Mouse (Mus musculus): Measurements from ENCODE around the gene 2610318N02Rik. TPM values are rescaled to one million over a fixed set of nuclear protein-coding genes. Genes with fewer than 3 reads are reported as not detected.
A peak's percentile ranks its signal among the peaks of the same experiment; 100 is the strongest.

2610318N02Rik gene
- polyA plus RNA-seq, 1 experiment from 2014 or later = 17.5 TPM

- Histone ChIP-seq H3K4me1 (replicated peaks; ENCODE audit: insufficient read depth, low read length) (no peaks in the 10 kb centered on the region), H3K27ac (no peak overlapping the region), H3K4me3 (replicated peaks; ENCODE audit: low read depth, low read length) (no peak overlapping the region), H3K36me3 (ENCODE audit: insufficient read depth, low read length) (peaks cover 4% of the 10 kb centered on the region; the same call in 1 of the 2 replicates), H3K27me3 (ENCODE audit: insufficient read depth, low read length) (no peaks in the 10 kb centered on the region), H3K9me3 (replicated peaks; ENCODE audit: low read length) (no peaks in the 10 kb centered on the region), H3K9ac (ENCODE audit: low read depth, low read length) (no peak overlapping the region), H3K4me2 (ENCODE audit: low read length) (no peak overlapping the region)
- DNase-seq (ENCODE audit: low spot score) (no peak), ATAC-seq (replicated peaks; ENCODE audit: low FRiP score, low read depth) (no peak)
- TF ChIP-seq CTCF (IDR thresholded peaks at IDR 0.05; ENCODE audit: low read depth) = no peak
These were observed 48.1 kb downstream of the 2610318N02Rik start for GRCm38 (mm10) chr16:17076869-17077268.

- H3K4me1 ChIP-seq (replicated peaks; ENCODE audit: insufficient read depth, low read length) = no peaks in the 10 kb centered on the region
- peaks cover 4% of the 10 kb centered on the region; the same call in 1 of the 2 replicates for H3K36me3 ChIP-seq (ENCODE audit: insufficient read depth, low read length)
- H3K4me2 ChIP-seq (ENCODE audit: low read length) = no peak overlapping the region
- H3K4me3 ChIP-seq (replicated peaks; ENCODE audit: low read depth, low read length) = no peak overlapping the region
- no peaks in the 10 kb centered on the region for H3K9me3 ChIP-seq (replicated peaks; ENCODE audit: low read length)
- H3K27me3 ChIP-seq (ENCODE audit: insufficient read depth, low read length) = no peaks in the 10 kb centered on the region
- no peak overlapping the region for H3K27ac ChIP-seq
- peak; percentile 33; the same call in 1 of the 2 replicates for TF ChIP-seq CTCF (IDR thresholded peaks at IDR 0.05; ENCODE audit: low read depth)
- WGBS = 98% methylated on average over 2 of the region's 2 CpGs
- H3K9ac ChIP-seq (ENCODE audit: low read depth, low read length) = no peak overlapping the region
- DNase-seq (ENCODE audit: low spot score) (no peak), ATAC-seq (replicated peaks; ENCODE audit: low FRiP score, low read depth) (no peak)
These were observed 48.7 kb downstream of the 2610318N02Rik start for GRCm38 (mm10) chr16:17076301-17076700.

GRCm38 (mm10) chr16:17073000-17073399 lies 52.0 kb downstream of the 2610318N02Rik start:
- Histone ChIP-seq H3K4me1 (replicated peaks; ENCODE audit: insufficient read depth, low read length) (no peaks in the 10 kb centered on the region), H3K27ac (no peak overlapping the region), H3K4me2 (ENCODE audit: low read length) (no peak overlapping the region), H3K9ac (ENCODE audit: low read depth, low read length) (no peak overlapping the region), H3K4me3 (replicated peaks; ENCODE audit: low read depth, low read length) (no peak overlapping the region), H3K9me3 (replicated peaks; ENCODE audit: low read length) (no peaks in the 10 kb centered on the region), H3K27me3 (ENCODE audit: insufficient read depth, low read length) (no peaks in the 10 kb centered on the region), H3K36me3 (ENCODE audit: insufficient read depth, low read length) (no peaks in the 10 kb centered on the region)
- WGBS = 85% methylated on average over 7 of the region's 7 CpGs
- DNase-seq (ENCODE audit: low spot score) = no peak
- no peak for ATAC-seq (replicated peaks; ENCODE audit: low FRiP score, low read depth)
- no peak for TF ChIP-seq CTCF (IDR thresholded peaks at IDR 0.05; ENCODE audit: low read depth)

GRCm38 (mm10) chr16:17070716-17071115 lies 54.3 kb downstream of the 2610318N02Rik start:
- Histone ChIP-seq H3K4me2 (ENCODE audit: low read length) (peak overlapping the region; percentile 89), H3K27me3 (ENCODE audit: insufficient read depth, low read length) (no peaks in the 10 kb centered on the region), H3K4me3 (replicated peaks; ENCODE audit: low read depth, low read length) (peak overlapping the region; percentile 80), H3K27ac (no peak overlapping the region), H3K9ac (ENCODE audit: low read depth, low read length) (no peak overlapping the region), H3K36me3 (ENCODE audit: insufficient read depth, low read length) (no peaks in the 10 kb centered on the region), H3K4me1 (replicated peaks; ENCODE audit: insufficient read depth, low read length) (no peaks in the 10 kb centered on the region), H3K9me3 (replicated peaks; ENCODE audit: low read length) (no peaks in the 10 kb centered on the region)
- TF ChIP-seq CTCF (IDR thresholded peaks at IDR 0.05; ENCODE audit: low read depth) = no peak
- ATAC-seq (replicated peaks; ENCODE audit: low FRiP score, low read depth) = no peak
- no peak for DNase-seq (ENCODE audit: low spot score)
- 48% methylated on average over 6 of the region's 6 CpGs for WGBS

- TF ChIP-seq CTCF (IDR thresholded peaks at IDR 0.05; ENCODE audit: low read depth) = peak; percentile 44; the same call in 1 of the 2 replicates
- Histone ChIP-seq H3K4me3 (replicated peaks; ENCODE audit: low read depth, low read length) (peak within 1 kb of the TSS; percentile 80), H3K27me3 (ENCODE audit: insufficient read depth, low read length) (no peaks in the 10 kb centered on the region), H3K27ac (peak within 1 kb of the TSS; percentile 89), H3K4me1 (replicated peaks; ENCODE audit: insufficient read depth, low read length) (no peaks in the 10 kb centered on the region), H3K36me3 (ENCODE audit: insufficient read depth, low read length) (no peaks in the 10 kb centered on the region), H3K4me2 (ENCODE audit: low read length) (peak within 1 kb of the TSS; percentile 89), H3K9me3 (replicated peaks; ENCODE audit: low read length) (no peaks in the 10 kb centered on the region), H3K9ac (ENCODE audit: low read depth, low read length) (peak within 1 kb of the TSS; percentile 78)
- peak; percentile 88 for DNase-seq (ENCODE audit: low spot score)
- ATAC-seq (replicated peaks; ENCODE audit: low FRiP score, low read depth) = peak; percentile 91
- under 1% methylated on average over 72 of the region's 76 CpGs for whole genome bisulfite sequencing
These were observed 55.2 kb downstream of the 2610318N02Rik start, which contains the start of gene Ypel1 for GRCm38 (mm10) chr16:17069511-17070443. Gene Ypel1 (plus strand): TSS chr16:17069696.

- WGBS = 87% methylated on average over 2 of the region's 2 CpGs
- TF ChIP-seq CTCF (IDR thresholded peaks at IDR 0.05; ENCODE audit: low read depth) = no peak
- H3K9ac ChIP-seq (ENCODE audit: low read depth, low read length) = no peak overlapping the region
- no peaks in the 10 kb centered on the region for H3K4me1 ChIP-seq (replicated peaks; ENCODE audit: insufficient read depth, low read length)
- H3K36me3 ChIP-seq (ENCODE audit: insufficient read depth, low read length) = no peaks in the 10 kb centered on the region
- ATAC-seq (replicated peaks; ENCODE audit: low FRiP score, low read depth) = no peak
- no peak overlapping the region for H3K4me2 ChIP-seq (ENCODE audit: low read length)
- no peaks in the 10 kb centered on the region for H3K9me3 ChIP-seq (replicated peaks; ENCODE audit: low read length)
- no peak for DNase-seq (ENCODE audit: low spot score)
- H3K4me3 ChIP-seq (replicated peaks; ENCODE audit: low read depth, low read length) = no peak overlapping the region
- no peak overlapping the region for H3K27ac ChIP-seq
- no peaks in the 10 kb centered on the region for H3K27me3 ChIP-seq (ENCODE audit: insufficient read depth, low read length)
These were observed 57.4 kb downstream of the 2610318N02Rik start for GRCm38 (mm10) chr16:17067552-17067951.

MicroRNA genes within 50 kb of the gene (microRNA counts, 519-probe panel; counts per million panel counts)
- microRNA mmu-miR-130b (6,352 counts per million, percentile 92 among the panel's probes with 10 or more counts), microRNA mmu-miR-301b (3,625 counts per million, percentile 73 among the panel's probes with 10 or more counts)

Small RNA genes lying within 50 kb of the gene (microRNA-seq; reads per million reads assigned to microRNA genes)
- 6,156 reads per million, percentile 92 among the genes with 10 or more reads in this experiment for gene Mir130b
- gene Mir301b = 59.5 reads per million, percentile 47 among the genes with 10 or more reads in this experiment

Other genes starting within 250 kb of the 2610318N02Rik start
- 15.1 and 17.4 TPM in 2 replicates for gene Ppm1f, start 228.7 kb downstream of the 2610318N02Rik start, polyA plus RNA-seq (2015; fragmentation: Nextera tagmentation; extraction: Ambion mirVana)
- 149 TPM in 2 replicates for gene Mapk1, start 141.8 kb downstream of the 2610318N02Rik start, polyA plus RNA-seq (2015; fragmentation: Nextera tagmentation; extraction: Ambion mirVana)
- 30.5 and 32.5 TPM in 2 replicates for gene Ypel1, start 55.5 kb downstream of the 2610318N02Rik start, polyA plus RNA-seq (2015; fragmentation: Nextera tagmentation; extraction: Ambion mirVana)
- 101 and 111 TPM in 2 replicates for gene Ppil2, start 13.9 kb downstream of the 2610318N02Rik start, polyA plus RNA-seq (2015; fragmentation: Nextera tagmentation; extraction: Ambion mirVana)
- 46.1 and 47.0 TPM in 2 replicates for gene Sdf2l1, start 7.2 kb upstream of the 2610318N02Rik start, polyA plus RNA-seq (2015; fragmentation: Nextera tagmentation; extraction: Ambion mirVana)
- gene Ydjc, start 19.5 kb upstream of the 2610318N02Rik start, polyA plus RNA-seq (2015; fragmentation: Nextera tagmentation; extraction: Ambion mirVana) = 9.0 and 9.1 TPM in 2 replicates
- gene Ccdc116, start 22.1 kb upstream of the 2610318N02Rik start, polyA plus RNA-seq (2015; fragmentation: Nextera tagmentation; extraction: Ambion mirVana) = 0.26 and 0.34 TPM in 2 replicates
- 316 and 327 TPM in 2 replicates for gene Ube2l3, start 77.5 kb upstream of the 2610318N02Rik start, polyA plus RNA-seq (2015; fragmentation: Nextera tagmentation; extraction: Ambion mirVana)
- gene Rimbp3, start 83.4 kb upstream of the 2610318N02Rik start, polyA plus RNA-seq (2015; fragmentation: Nextera tagmentation; extraction: Ambion mirVana) = 0.26 and 0.28 TPM in 2 replicates
- gene Hic2, start 108.4 kb upstream of the 2610318N02Rik start, polyA plus RNA-seq (2015; fragmentation: Nextera tagmentation; extraction: Ambion mirVana) = 2.1 and 2.4 TPM in 2 replicates
- 12.4 and 15.9 TPM in 2 replicates for gene Tmem191c, start 150.9 kb upstream of the 2610318N02Rik start, polyA plus RNA-seq (2015; fragmentation: Nextera tagmentation; extraction: Ambion mirVana)
- 0.14 and 0.21 TPM in 2 replicates for gene Serpind1, start 206.2 kb upstream of the 2610318N02Rik start, polyA plus RNA-seq (2015; fragmentation: Nextera tagmentation; extraction: Ambion mirVana)